Mouse (Mus musculus) intestine, embryonic 14.5 days (tissue): ENCODE measurements around the gene Rasl2-9. TPM values are rescaled to one million over a fixed set of nuclear protein-coding genes. Genes with fewer than 3 reads are reported as not detected.
"Not testable (repeated sequence)": the region's sequence is repeated elsewhere in the genome, so short reads cannot be mapped to it uniquely, and the experiment has no call there.

Source experiments
- ATAC-seq: fragments of 200-750 bp; cut with Nextera tagmentation; replicated peaks from 2 replicates; pipeline ENCODE4 v1.8.0; 2017; ENCODE audit warnings: low read depth, moderate number of reproducible peaks, moderate TSS enrichment, moderate library complexity; ENCODE audit not compliant: low FRiP score, low TSS enrichment
- DNase-seq: peaks from one replicate; pipeline ENCODE4 v3.0.0-alpha.2; 2018; ENCODE audit warnings: low spot score
- H3K27ac ChIP-seq: fragments of 300-500 bp; sonication (generic); 2 replicates; pipeline ENCODE4 v1.5.1; 2014; ENCODE audit warnings: low read depth, mild to moderate bottlenecking, control low read depth
- H3K27me3 ChIP-seq: fragments of 300-500 bp; sonication (generic); replicated peaks from 2 replicates; pipeline ENCODE4 v1.6.1; 2014; ENCODE audit warnings: low read length, control low read depth; ENCODE audit not compliant: control insufficient read depth, insufficient read depth
- H3K36me3 ChIP-seq: fragments of 300-500 bp; sonication (generic); 2 replicates; pipeline ENCODE4 v1.6.1; 2014; ENCODE audit warnings: low read length, control low read depth; ENCODE audit not compliant: control insufficient read depth, insufficient read depth
- H3K4me1 ChIP-seq: fragments of 300-500 bp; sonication (generic); replicated peaks from 2 replicates; pipeline ENCODE4 v1.6.1; 2014; ENCODE audit warnings: low read length, control low read depth, mixed read lengths; ENCODE audit not compliant: control insufficient read depth, insufficient read depth
- H3K4me2 ChIP-seq: fragments of 300-500 bp; sonication (generic); 2 replicates; pipeline ENCODE4 v1.6.1; 2014; ENCODE audit warnings: low read length
- H3K4me3 ChIP-seq: fragments of 300-500 bp; sonication (generic); 2 replicates; pipeline ENCODE4 v1.5.1; 2014; ENCODE audit warnings: low read depth, low read length, control low read depth, mixed read lengths
- H3K9ac ChIP-seq: fragments of 300-500 bp; sonication (generic); 2 replicates; pipeline ENCODE4 v1.6.1; 2014; ENCODE audit warnings: mild to moderate bottlenecking, low read length
- H3K9me3 ChIP-seq: fragments of 300-500 bp; sonication (generic); 2 replicates; pipeline ENCODE4 v1.6.1; 2016; ENCODE audit warnings: low read length, control low read depth; ENCODE audit not compliant: control insufficient read depth
- WGBS: fragments of 180-500 bp; shearing (Covaris S2); extraction: QIAGEN DNeasy Blood & Tissue Kit; methylation state at CpG from one replicate; pipeline ENCODE4 v1.1.7; 2014; 5-methylcytosine and 5-hydroxymethylcytosine counted together
- polyA plus RNA-seq: library from polyadenylated mRNA; unstranded; fragments of >200 nt; fragmentation: Nextera tagmentation; extraction: Ambion mirVana; gene quantifications from 2 replicates; pipeline ENCODE4 v1.2.1, GENCODE M21; 2014

Rasl2-9 gene
- 0.54 and 0.72 TPM in 2 replicates for polyA plus RNA-seq

DNA sequence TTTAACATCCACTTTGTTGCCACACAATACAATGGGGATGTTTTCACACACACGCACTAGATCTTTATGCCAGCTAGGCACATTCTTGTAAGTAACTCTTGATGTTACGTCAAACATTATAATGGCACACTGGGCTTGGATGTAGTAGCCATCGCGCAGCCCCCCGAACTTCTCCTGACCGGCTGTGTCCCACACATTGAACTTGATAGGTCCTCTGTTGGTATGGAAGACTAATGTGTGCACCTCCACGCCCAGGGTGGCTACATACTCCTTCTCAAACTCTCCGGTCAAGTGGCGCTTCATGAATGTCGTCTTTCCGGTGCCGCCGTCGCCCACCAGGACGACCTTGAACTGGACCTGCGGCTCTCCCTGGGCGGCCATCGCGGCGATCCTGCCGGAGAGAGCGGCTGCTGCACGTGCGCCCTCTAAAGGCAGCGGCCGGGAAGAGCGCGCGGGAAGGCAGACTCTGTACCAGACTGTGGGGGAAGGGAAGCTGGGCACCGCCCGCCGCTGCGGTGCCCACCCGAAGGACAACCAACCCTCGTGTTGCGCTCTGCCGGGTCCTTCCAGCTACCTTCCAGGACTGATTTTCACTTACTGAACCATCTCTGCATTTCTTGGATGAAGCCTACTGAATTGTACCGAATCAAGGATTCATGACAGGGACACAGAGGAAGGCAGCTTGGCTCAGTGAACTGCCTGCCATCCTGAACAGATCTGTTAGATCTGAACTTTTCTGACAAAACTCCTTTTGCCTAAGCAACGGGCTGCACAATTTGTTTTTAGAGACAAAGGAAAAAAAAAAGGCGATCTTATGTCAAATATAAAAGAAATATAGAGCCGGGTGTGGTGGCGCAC is at the start of gene Rasl2-9:
TSS of gene Rasl2-9 (minus strand) at position 402 of the 858 bp plus-strand sequence.
- Histone ChIP-seq H3K4me1 (no peaks in the 10 kb centered on the region), H3K27ac (no peak within 1 kb of the TSS), H3K9me3 (no peaks in the 10 kb centered on the region), H3K36me3 (no peaks in the 10 kb centered on the region), H3K4me3 (peak within 1 kb of the TSS; percentile 30), H3K9ac (peak within 1 kb of the TSS; percentile 34), H3K4me2 (peak within 1 kb of the TSS; percentile 61), H3K27me3 (no peaks in the 10 kb centered on the region)
- DNase-seq = peak; percentile 84
- peak; percentile 60; the same call in 1 of the 2 replicates for ATAC-seq
- 18% methylated on average over 42 of the region's 42 CpGs for WGBS

DNA sequence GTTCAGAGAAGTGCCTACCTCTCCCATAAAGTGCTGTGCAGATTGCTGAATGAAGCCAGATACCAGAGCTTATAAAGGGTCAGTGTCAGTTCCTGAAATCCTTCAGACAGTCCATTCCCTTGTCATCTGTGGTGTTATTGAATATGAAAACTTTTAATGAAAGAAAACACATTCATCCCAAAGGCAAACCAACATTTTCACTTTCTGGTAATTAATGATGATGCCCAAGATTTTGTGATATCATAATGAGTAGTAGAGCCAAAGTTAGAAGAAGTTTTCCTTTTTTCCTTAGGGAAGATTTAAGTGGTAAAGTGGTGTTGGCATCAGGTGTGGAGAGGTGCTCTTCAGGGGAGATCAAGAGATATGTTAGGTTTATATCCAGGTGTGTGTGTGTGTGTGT is 23.8 kb upstream of the Rasl2-9 start, which contains the start of gene Vmn1r55:
TSS of gene Vmn1r55 (minus strand) at position 101 of the 400 bp plus-strand sequence.
- not testable (repeated sequence) for ATAC-seq, H3K4me3 ChIP-seq, H3K27ac ChIP-seq, H3K9me3 ChIP-seq, H3K4me2 ChIP-seq, H3K4me1 ChIP-seq, H3K27me3 ChIP-seq, H3K36me3 ChIP-seq, H3K9ac ChIP-seq, DNase-seq

DNA sequence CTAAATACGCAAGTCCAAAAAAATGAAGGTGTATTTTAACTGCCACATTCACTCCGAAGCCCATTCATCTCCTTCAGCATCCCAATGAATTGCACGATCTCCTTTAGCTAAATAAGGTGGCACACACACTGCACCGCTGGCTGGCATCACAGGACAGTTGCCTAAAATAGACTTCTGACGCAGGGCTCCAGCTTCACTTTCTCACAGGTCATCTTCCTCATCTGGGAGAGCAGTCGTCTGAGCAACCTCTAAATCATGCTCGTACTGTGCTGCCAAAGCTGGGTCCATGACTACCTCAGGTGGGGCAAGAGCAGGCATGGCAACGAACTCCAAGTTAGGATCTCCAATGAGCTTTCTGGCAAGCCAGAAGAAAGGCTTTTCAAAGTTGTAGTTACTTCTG is 672 bp downstream of the Rasl2-9 start:
- H3K4me2 ChIP-seq = no peak overlapping the region
- DNase-seq = no peak
- no peaks in the 10 kb centered on the region for H3K9me3 ChIP-seq
- H3K9ac ChIP-seq = no peak overlapping the region
- H3K36me3 ChIP-seq = no peaks in the 10 kb centered on the region
- no peaks in the 10 kb centered on the region for H3K4me1 ChIP-seq
- 83% methylated on average over 8 of the region's 8 CpGs for WGBS
- no peaks in the 10 kb centered on the region for H3K27me3 ChIP-seq
- ATAC-seq = no peak
- no peak overlapping the region for H3K4me3 ChIP-seq
- H3K27ac ChIP-seq = no peak overlapping the region

DNA sequence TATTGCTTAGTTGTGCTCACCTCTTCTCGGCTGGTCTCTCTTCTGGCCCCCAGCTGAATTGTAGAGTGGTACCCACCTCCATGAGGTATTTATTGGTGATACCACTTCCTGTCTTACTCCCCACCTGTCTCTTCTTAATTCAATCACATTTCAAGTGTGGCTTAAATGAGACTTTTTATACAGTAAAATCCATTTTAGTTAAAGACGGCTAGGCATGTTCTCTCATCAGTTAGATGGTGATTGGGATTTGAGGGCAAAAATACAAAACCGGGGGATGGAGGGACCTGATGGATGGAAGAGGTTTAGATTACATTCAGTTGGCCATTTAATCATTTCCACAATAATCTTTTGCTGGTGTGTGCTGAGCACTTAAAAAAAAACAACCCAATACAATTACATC is 8.9 kb downstream of the Rasl2-9 start, which contains the start of gene Rfpl4:
TSS of gene Rfpl4 (minus strand) at position 101 of the 400 bp plus-strand sequence.
- ATAC-seq (no peak), DNase-seq (no peak)
- Histone ChIP-seq H3K27me3 (no peaks in the 10 kb centered on the region), H3K9me3 (no peaks in the 10 kb centered on the region), H3K27ac (no peak within 1 kb of the TSS), H3K4me1 (no peaks in the 10 kb centered on the region), H3K36me3 (no peaks in the 10 kb centered on the region), H3K4me2 (no peak within 1 kb of the TSS), H3K4me3 (no peak within 1 kb of the TSS), H3K9ac (no peak within 1 kb of the TSS)
- 87% methylated on average over 3 of the region's 3 CpGs for WGBS

DNA sequence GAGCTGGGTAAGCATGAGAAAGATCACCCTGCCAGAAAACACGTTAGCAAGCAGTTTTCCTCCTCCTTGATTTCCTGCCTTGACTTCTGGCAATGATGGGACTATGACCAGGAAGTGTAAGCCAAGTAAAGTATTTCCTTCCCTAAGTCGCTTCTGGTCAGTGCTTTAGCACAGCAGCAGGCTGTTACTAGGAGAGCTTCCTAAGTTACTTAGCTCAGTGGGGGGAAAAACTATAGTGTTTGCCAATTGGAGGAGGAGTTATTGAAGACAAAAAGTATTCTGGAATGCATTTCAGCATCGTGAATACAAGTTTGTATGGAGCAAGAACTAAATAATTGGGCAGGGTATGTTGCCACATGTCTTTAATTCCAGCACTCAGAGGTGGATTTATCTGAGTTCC is 13.0 kb downstream of the Rasl2-9 start:
- H3K27ac ChIP-seq = no peak overlapping the region
- no peak for DNase-seq
- H3K9ac ChIP-seq = no peak overlapping the region
- WGBS = 43% methylated on average over 3 of the region's 3 CpGs
- no peak overlapping the region for H3K4me2 ChIP-seq
- no peaks in the 10 kb centered on the region for H3K36me3 ChIP-seq
- ATAC-seq = no peak
- H3K9me3 ChIP-seq = no peaks in the 10 kb centered on the region
- no peaks in the 10 kb centered on the region for H3K27me3 ChIP-seq
- H3K4me1 ChIP-seq = no peaks in the 10 kb centered on the region
- no peak overlapping the region for H3K4me3 ChIP-seq

DNA sequence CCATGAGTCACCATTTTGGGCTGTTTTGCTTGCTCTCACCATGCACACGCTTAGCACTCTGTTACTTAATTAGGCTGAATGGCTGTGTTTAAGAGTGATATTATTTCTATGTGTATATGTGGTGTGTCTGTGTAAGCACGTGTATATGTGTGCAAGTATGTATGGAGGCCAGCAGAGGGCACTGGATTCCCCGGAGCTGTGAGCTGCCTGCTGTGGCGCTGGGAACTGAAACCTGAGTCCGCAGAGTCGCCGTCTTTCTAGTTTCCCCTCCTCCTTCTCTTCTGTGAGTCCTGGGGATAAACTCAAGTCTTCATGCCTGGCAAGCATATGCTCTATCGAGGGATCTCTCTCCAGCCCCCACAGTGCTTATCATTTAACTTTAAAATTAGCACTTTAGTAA is 16.4 kb downstream of the Rasl2-9 start:
- no peaks in the 10 kb centered on the region for H3K36me3 ChIP-seq
- ATAC-seq = no peak
- H3K9ac ChIP-seq = no peak overlapping the region
- DNase-seq = no peak
- WGBS = 81% methylated on average over 8 of the region's 8 CpGs
- no peaks in the 10 kb centered on the region for H3K27me3 ChIP-seq
- H3K27ac ChIP-seq = no peak overlapping the region
- no peak overlapping the region for H3K4me3 ChIP-seq
- no peaks in the 10 kb centered on the region for H3K9me3 ChIP-seq
- H3K4me2 ChIP-seq = no peak overlapping the region
- no peaks in the 10 kb centered on the region for H3K4me1 ChIP-seq

DNA sequence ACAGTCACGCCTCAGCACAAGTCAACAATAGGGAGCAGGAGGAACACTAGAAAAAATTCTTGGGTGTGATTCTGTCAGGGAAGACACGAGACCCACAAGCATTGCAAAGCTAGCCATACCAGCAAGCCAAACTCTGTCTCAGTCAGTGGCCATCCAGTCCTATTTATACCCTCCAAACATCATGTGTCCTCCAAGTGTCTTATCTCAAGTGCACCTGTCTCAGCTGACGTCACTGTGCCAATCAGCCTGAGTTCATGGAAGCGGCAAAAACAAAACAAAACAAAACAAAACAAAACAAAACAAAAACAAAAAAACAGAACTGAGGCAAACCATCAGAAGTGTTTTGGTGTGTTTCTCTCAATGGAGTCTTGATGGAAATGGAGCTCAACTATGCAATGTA is 17.5 kb downstream of the Rasl2-9 start:
- Histone ChIP-seq H3K9me3 (no peaks in the 10 kb centered on the region), H3K9ac (no peak overlapping the region), H3K27ac (no peak overlapping the region), H3K4me1 (no peaks in the 10 kb centered on the region), H3K4me2 (no peak overlapping the region), H3K36me3 (no peaks in the 10 kb centered on the region), H3K27me3 (no peaks in the 10 kb centered on the region), H3K4me3 (no peak overlapping the region)
- no peak for ATAC-seq
- WGBS = 77% methylated on average over 4 of the region's 4 CpGs
- DNase-seq = peak; percentile 10

DNA sequence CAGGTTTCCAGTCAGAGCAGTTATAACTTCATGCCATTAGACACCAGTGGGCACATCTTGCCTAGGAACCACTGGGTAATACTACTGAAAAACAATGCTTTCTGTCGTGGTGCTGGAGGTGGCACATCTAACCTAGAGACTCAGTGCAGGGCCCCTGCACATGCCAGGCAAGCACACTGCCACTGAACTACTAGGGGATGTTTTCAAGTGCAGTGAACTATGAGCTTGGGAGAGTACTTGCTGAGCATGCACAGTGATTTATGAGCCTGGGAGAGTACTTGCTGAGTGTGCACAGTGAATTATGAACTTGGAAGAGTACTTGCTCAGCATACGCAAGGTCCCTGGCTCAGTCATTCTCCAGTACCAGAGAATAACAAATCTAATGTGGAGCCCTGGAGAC is 23.2 kb downstream of the Rasl2-9 start:
- ATAC-seq (no peak), DNase-seq (no peak)
- Histone ChIP-seq H3K27ac (no peak overlapping the region), H3K36me3 (peaks cover 18% of the 10 kb centered on the region), H3K9me3 (no peaks in the 10 kb centered on the region), H3K27me3 (no peaks in the 10 kb centered on the region), H3K4me2 (no peak overlapping the region), H3K9ac (no peak overlapping the region), H3K4me1 (no peaks in the 10 kb centered on the region), H3K4me3 (no peak overlapping the region)
- WGBS = 88% methylated on average over 2 of the region's 2 CpGs
